Mouse (Mus musculus): ENCODE data around the gene Gm5136.

Gene Gm5136

GRCm38 (mm10) chr10:108699946-108700345 lies at the start of gene Gm5136:
Gene Gm5136 (minus strand): TSS chr10:108700160.
- DNase-seq (ENCODE audit: low spot score) = no peak

DNA sequence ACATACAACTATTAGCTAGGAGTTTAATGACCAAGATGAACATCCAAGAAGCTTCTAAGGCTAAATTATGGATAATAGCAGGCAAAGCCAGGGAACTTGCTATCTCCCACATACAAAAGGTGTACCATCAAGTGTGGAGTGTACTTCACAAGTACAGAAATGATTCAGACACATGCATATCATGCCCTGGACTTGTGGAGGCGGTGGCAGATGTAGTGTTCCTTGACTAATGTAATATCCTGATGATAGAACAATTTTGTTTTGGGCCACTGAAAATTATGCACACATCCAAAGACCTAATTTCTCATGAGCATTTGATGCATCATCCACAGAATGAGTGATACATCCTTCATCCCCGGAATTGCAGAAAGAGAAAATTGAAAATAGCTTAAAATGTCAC lies 43.8 kb upstream of the Gm5136 start:
- DNase-seq (ENCODE audit: low spot score) = no peak

- peak; percentile 33 for DNase-seq (ENCODE audit: low spot score)
Measured at GRCm38 (mm10) chr10:108733982-108734381, 34.0 kb upstream of the Gm5136 start.

DNA sequence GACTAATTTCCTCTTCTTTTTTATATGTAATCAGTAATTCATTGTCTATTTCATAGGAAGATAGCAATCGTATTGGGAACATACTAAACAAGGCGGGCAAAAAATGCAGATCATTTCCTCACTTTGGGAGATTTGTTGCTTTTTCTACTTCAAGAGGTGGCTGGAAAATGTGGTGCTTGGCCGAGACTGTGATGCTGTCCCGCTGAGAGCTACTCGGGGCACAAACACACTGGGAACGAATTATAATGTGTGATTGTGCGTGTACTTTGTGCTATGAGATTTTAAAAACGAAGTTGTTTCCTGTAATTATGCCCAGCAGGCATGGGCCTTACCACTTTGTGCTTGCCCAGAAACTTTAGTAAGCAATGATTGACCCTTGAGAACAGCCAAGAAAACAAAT lies 29.0 kb upstream of the Gm5136 start:
- DNase-seq (ENCODE audit: low spot score) = no peak

DNA sequence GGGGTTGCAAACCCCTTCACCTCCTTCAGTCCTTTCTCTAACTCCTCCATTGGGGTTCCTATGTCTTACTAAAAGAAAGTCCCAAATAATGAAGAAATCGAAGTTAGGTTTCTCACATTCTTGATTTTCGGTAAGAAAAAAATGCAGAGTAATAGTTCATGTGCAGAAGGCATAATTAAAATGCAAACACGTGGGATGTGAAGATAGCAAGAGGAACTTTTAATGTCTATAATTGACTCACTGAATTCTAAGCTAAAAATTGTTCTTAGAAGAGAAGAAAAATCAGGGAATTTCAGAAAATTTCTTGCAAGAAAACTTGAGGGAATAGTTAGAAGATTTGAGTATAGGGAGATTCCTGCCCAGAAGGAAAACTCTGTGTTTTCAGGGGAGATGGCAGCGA lies 26.4 kb upstream of the Gm5136 start:
- DNase-seq (ENCODE audit: low spot score) = no peak

- no peak for DNase-seq (ENCODE audit: low spot score)
Measured at GRCm38 (mm10) chr10:108724878-108725277, 24.9 kb upstream of the Gm5136 start.

- peak; percentile 42 for DNase-seq (ENCODE audit: low spot score)
Measured at GRCm38 (mm10) chr10:108710514-108710913, 10.6 kb upstream of the Gm5136 start.

DNA sequence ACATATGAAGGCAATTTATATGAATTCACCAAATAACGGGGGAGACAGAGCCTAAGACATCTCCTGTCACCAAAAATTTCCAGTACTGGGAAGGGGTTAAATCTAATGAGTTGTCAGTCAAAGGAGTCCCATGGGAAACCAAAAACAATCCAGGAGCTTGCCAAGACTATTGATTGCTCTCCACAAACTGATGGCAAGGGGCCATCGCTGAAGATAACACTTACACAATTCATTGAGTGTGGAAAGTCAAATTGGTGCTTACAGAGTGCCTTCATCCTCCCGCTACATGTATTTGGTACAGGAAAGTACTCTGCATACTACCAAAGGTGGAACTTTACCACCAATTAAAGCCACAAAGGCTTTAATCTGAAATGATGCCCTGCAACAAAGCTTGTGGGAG lies 5.7 kb upstream of the Gm5136 start:
- no peak for DNase-seq (ENCODE audit: low spot score)

- DNase-seq (ENCODE audit: low spot score) = no peak
Measured at GRCm38 (mm10) chr10:108701361-108702128, 1.6 kb upstream of the Gm5136 start.

DNA sequence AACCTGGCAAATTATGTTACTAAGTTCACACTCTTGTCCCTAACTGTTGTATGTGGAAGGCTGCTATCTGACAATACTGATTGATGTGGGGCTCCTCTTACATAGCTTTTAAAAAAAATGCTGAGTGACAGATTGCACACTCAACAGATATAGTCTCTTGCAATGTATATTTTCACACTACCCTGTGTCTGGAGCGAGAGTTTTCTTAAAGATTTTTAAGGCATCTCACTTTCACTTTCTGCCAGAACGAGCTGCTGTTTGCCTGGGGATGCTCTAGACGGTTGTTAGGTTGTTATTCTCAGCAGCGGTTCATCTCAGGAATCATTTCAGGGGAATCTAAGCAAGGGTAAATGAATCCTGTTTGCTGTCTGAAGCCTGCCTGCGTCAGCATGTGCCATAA lies 2.9 kb downstream of the Gm5136 start:
- no peak for DNase-seq (ENCODE audit: low spot score)

DNA sequence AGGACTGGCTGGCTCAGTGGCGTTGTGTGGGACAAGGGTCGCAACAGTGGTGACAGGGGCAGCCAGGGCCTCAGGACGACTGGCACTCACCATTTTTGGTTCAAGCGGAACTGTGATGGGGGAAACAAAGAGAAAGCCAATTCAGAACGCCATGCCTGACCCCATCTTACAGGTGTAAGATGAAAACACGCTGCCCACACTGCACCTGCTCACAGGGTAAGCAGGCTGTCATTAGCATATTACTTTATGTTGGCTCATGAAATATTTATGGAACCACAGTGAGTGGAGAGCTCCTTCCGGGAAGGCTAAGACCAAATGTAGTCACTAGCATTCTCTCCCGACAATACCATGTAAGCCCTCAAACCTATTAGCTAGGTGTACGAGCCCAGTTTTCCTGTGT lies 9.0 kb downstream of the Gm5136 start:
- DNase-seq (ENCODE audit: low spot score) = no peak

- DNase-seq (ENCODE audit: low spot score) = no peak
Measured at GRCm38 (mm10) chr10:108686696-108687095, 13.3 kb downstream of the Gm5136 start.

GRCm38 (mm10) chr10:108679675-108680390 lies 20.1 kb downstream of the Gm5136 start:
- peak; percentile 46 for DNase-seq (ENCODE audit: low spot score)

GRCm38 (mm10) chr10:108677053-108677452 lies 22.9 kb downstream of the Gm5136 start:
- DNase-seq (ENCODE audit: low spot score) = no peak

DNA sequence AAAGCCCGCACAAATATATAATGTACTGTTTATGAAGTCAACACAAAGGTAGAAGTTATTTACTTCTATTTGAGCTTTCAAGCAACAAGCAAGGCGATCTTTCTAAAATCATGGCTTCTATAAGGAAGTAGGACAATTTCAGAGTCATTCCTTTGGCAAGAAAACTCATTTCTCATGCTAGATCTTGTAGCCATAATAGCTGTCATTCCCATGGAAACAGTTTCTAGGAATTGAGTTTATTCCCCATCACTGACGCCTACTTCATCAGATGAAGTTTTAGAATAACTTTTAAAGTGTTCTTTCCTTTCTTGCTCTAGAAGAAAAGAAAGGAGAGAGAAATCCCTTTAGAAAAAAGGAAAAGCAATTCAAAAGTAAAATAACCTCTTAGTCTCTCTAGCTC lies 31.0 kb downstream of the Gm5136 start:
- no peak for DNase-seq (ENCODE audit: low spot score)

DNA sequence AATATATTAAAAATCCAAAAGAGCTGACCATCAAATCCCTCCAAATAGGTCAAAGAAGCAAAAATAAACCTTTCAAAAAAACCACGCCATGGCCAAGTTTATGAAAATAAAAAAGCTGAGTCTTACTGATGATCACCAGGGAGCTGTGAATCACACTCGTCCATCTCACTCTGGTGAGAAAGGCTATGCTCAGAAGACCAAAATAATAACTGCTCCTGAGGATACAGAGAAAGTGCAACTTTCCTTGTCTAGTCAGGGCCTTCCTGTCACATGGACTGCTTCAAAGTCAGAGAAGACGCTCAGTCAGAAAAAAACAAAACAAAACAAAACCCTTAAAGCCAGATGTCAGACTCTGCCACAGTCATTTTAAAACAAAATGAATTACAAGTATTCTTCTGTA lies 39.7 kb downstream of the Gm5136 start:
- no peak for DNase-seq (ENCODE audit: low spot score)

GRCm38 (mm10) chr10:108658300-108658699 lies 41.7 kb downstream of the Gm5136 start:
- no peak for DNase-seq (ENCODE audit: low spot score)

DNA sequence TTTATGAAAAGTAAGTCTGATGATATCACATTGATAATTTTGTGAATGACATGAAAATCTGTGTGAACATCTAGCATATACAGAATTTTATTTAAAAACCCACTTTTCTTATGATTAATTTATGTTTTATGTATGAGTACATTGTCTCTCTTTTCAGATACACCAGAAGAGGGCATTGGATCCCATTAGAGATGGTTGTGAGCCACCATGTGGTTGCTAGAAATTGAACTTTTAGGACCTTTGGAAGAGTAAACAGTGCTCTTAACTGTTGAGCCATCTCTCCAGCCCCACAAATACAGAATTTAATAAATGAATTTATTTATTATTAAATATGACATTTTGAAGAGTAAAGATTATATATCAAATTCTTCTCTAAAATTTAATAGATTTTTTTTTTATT lies 42.3 kb downstream of the Gm5136 start:
- no peak for DNase-seq (ENCODE audit: low spot score)

DNA sequence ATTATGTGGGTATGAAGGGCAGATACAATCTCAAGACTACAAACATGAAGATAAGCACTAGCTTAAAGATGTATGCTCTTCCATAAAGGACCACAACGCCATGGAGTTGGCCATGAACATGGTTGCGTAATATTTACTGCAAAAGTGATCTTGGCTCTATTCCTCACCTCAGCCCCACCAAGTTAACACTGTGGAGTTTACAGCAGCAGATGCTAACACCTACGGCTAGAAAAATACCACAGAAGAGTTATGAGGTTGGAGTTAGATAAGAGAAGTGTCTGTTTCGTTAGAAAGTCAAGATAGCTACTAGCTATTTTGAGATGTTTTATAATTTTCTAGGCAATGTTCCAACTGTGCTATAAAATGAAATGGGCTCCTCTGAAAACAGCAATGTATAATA lies 43.1 kb downstream of the Gm5136 start:
- DNase-seq (ENCODE audit: low spot score) = no peak

GRCm38 (mm10) chr10:108655074-108655473 lies 44.9 kb downstream of the Gm5136 start:
- no peak for DNase-seq (ENCODE audit: low spot score)

DNA sequence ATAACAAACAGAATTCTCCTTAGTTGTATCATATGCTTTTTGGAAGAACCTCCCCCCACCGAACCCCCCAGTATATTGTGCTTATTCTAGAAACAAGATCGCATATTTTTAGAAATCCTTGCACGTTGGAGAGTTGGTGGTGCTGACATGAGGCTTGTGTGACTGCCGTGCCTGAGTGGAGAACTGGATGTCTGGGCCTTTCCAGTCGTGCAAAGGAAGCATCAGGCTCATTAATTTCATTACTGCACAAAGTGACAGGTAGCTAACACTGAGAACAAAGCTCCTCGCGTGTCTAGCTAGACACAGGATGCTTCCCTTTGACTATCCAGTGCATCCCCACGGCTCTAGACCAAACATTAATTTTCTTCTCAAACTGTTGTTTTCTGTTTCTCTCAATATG lies 47.1 kb downstream of the Gm5136 start:
- no peak for DNase-seq (ENCODE audit: low spot score)

- no peak for DNase-seq (ENCODE audit: low spot score)
Measured at GRCm38 (mm10) chr10:108652066-108652465, 47.9 kb downstream of the Gm5136 start.

- DNase-seq (ENCODE audit: low spot score) = no peak
Measured at GRCm38 (mm10) chr10:108649174-108649573, 50.8 kb downstream of the Gm5136 start.

Measured in layer of hippocampus, adult 11-12 months (tissue).